Mouse (Mus musculus) urinary bladder, postnatal 36 days (tissue): ENCODE measurements at regions not wholly inside any gene's neighbourhood (a gene's known extent, or its start where the extent isn't known, plus 50 kb on each side); places are given as distances from the start of the nearest gene placed in this dataset.
A peak's percentile ranks its signal among the peaks of the same experiment; 100 is the strongest.

Source experiments
- DNase-seq, 2 experiments: peaks; one replicate each; pipeline ENCODE4 v3.0.0; 2022; ENCODE audit warnings: low spot score in 2 of 2, mixed read lengths in 1 of 2

DNA sequence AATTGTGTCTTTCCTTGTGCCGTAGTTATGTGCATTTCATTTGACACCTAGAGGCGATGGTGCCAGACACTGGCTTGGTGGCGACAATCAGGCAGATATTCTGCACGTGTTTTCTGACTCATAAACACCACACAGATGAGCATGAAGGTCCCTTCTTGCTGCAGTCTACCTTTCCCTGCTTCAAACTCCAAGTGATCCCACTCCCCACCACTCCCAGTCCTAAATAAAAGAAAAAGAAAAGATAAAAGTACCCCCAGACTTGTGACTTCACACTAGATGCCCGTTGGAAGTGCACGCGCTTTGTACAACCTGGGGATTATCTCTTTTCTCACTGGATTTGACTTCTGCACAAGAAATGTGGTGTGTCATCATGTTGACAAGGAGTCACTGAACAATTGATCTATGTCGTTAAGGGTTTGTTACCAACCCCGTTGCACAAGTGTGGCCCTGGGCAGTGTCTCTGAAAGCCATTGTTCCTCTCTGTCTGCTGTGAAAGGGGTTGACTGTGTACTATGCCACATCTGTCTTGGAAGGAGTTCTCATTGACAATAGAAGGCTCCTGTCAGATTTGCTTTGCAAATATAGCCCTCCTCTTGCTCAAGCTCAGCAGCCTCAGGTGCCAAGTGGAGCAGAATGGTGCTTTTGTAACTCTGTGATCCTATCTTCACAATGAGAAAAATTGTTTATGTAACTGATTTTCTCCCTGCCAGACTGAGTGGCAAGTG lies 140.1 kb downstream of the Ppp4r2 start:
- no peak for DNase-seq

DNA sequence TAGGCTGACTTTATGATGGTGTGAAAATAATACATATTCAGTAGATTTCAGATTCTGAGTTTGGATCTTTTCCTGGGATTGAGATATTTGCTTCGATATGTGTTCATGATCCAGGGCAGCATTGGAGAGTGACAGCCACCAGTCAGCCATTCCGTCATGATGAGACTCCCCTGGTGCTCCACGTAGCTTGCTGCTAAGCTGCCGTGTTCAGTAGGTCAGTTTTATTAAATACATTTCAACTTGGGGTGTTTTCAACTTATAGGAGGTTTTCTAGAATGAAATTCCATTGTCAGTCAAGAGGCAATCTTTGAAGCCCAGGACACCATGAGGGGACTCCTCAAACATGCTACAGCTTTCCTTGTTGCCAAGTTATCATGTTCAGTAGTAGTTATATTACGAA lies 141.3 kb downstream of the Ppp4r2 start:
- no peak for DNase-seq

DNA sequence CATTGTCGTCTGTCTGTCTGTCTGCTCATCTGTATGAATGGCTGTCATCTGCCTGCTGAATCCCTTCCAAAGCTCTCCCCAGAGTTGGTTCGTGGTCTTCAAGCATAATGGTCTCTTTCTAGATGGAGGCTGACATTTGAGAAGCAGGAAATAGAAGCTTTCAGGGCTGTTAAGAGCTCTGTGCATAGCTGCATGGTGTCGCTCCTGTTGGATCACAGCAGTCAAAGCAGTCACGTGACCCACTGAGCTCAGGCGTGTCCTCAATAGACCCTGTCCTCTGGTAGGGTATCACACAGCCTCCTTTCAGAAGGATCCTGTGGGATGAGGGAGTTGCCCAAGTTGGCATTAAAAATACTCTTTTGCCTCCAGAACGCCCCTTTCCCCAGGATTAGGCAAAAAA lies 142.4 kb downstream of the Ppp4r2 start:
- no peak for DNase-seq

DNA sequence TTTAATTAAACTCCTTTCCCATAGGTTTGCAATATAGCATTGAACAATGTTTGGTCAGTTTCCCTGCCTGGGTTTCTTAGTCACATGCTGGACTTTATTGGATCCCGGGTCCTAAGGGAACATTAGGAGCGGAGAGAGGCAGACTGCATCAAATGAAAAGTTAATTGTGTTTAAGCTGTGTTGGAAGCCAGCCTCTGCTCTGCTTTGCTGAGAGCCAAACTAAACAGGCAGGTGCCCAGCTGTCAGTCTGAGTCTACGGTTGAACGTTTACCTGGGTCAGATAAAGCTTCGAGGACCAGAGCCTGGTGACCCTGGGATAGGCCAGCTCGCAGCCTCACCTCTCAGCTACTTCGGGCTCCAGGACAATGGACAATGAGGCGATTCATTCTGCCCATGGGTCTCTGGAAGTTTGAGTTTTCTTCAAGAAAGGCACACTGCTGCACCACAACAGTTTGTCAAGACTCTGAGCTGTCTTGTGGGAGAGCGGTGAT lies 143.8 kb downstream of the Ppp4r2 start:
- peak in 1 of 2 experiments; percentile 3 for DNase-seq

DNA sequence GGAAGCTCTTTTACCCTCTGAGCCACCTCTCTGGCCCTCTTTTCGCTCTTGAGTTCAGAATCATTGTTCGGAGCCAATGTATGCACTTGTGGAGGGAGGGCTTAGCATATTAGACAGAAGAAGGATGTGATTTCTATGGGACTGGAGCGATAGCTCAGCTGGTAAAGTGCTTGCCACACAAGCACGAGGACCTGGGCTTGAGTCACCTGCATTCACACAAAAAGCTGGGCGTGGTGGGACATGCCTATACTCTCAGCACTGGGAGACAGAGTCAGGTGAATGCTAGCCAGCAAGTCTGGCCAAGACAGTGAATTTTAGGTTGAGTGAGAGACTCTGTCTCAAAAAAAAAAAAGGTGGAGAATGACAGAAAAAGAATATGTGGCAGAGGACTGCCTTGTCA lies 144.7 kb downstream of the Ppp4r2 start:
- DNase-seq, result no peak

DNA sequence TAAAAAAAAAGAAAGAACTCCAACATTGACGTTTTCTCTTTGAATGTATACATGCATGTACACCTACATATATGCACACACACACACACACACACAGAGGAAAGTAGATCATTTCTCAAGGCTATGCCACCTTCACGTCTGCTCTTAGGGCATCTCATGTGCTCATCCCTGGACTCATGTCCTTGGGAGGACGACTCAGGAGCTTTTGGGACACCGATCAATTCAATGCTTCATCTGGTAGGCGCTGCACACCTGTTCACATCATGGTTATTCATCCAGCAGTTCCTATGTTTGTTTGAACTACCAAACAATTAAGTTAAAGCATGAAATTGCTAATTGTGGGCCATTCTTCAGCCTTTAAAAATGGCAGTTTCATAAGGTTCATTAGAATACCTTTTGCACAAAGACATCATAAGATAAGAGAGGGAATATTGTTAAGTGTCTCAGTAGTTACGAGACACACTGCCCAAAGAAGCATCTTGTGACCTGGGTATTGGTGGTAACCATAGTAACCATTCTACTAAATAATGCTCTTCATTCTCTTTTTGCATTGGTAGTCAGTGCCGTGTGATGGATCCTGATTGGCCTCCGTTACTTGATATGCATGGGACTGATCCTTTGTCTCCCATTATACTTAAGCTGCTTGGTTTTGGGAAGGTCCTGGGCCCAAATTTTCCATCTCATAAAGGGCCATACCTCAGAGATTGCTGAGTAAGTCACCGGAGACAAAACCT lies 145.5 kb downstream of the Ppp4r2 start:
- DNase-seq, result no peak

DNA sequence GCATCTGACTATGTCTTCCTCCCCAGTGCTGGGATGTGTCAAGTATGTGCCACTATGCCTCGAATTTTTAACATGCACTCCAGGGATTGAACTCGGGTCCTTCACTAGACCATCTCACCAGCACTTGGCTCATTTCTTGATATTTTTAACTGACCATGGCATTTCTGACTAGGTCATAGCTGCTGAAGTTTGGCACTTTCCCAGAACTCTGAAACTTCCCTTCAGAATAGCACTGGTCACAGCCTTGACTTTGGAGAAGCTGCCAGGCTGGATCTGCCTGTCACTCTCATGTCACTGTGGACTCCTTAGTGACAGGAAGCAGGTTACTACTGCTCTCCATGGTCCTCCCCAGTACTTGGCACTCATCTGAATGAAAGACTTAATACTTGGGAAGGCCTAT lies 146.7 kb downstream of the Ppp4r2 start:
- no peak for DNase-seq

DNA sequence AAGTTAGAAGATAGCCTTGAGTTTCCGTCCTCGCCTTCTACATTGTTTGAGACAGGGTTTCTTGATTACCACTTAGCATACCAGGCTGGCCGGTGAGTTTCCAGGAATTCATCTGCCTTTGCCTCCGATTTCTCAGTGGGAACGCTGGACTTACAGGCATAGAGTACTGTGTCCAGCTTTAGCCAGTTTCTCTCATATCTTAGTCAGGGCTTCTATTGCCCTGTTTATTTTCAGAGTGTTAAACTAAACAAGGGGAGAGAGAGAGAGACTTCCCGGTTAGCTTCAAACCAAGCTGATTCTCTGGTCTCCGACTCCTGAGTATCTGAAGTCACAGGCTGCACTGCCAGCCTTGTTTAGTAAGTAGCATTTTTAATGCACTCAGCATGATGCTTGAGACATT lies 151.4 kb downstream of the Ppp4r2 start:
- DNase-seq, result no peak

DNA sequence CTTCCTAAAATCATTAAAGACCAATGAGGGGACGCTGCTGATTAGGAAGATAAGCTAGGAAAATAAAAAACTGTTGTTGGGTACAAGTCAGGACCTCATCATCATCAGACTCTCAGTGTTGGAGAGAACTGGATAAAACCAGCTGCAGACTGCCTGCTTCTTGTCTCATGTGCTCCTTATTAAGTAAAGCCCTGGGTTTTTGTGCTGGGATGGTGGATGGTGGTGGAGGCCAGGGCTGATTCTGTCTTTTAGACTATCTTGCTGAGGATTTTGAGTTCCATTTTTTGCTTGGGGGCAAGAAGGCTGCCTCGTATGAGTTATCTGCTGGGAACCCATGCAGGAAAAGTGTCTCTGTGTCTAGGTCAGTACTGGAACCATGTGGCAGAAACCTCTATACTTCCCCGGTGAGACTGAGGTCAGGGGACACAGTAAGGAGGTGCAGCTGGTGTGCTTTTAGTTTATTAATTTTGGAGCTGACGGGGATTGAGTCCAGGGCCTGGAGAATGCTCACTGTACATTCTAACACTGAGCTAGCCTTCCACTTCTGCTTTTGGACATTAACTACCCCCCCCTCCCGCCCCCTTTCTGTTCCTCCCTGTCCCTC lies 152.0 kb downstream of the Ppp4r2 start:
- DNase-seq, result no peak

DNA sequence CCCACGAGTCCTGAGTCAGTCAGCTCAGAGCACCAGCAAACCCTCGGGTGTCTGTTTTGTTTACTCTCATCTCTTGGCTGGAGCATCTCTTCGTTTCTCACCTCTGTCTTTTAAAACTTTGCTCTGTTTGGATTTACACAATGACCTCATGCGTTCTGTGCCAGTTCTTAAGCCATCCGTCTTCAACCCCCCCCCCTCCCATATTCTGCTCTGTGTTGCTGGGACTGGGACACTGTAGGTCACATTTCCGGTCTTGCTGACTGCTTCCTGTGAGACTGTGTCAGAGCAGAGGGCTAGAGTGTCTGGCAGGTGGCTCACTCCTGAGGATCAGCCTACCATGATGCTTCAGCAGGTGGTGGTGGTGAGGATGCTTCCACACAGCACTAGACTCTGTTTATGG lies 155.1 kb downstream of the Ppp4r2 start:
- DNase-seq, result no peak

DNA sequence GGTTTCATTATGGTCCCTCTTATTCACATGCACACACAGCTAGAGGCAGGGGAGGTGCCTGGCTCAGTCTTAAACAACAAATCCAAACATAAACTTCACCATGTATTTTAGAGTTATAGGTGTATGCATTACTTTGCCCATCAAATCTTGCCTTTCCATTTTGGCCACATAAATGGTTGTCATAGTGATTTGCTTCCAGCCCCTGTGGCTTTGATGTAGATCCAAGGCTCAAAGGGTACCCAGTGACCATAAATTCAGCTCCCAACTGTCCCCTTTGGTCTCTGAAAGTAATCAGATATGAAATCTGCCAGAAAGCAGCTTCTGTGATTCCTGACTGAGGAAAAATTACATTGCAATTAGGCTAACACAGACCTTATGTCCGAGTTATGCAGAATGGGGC lies 160.0 kb downstream of the Ppp4r2 start:
- DNase-seq, result no peak

DNA sequence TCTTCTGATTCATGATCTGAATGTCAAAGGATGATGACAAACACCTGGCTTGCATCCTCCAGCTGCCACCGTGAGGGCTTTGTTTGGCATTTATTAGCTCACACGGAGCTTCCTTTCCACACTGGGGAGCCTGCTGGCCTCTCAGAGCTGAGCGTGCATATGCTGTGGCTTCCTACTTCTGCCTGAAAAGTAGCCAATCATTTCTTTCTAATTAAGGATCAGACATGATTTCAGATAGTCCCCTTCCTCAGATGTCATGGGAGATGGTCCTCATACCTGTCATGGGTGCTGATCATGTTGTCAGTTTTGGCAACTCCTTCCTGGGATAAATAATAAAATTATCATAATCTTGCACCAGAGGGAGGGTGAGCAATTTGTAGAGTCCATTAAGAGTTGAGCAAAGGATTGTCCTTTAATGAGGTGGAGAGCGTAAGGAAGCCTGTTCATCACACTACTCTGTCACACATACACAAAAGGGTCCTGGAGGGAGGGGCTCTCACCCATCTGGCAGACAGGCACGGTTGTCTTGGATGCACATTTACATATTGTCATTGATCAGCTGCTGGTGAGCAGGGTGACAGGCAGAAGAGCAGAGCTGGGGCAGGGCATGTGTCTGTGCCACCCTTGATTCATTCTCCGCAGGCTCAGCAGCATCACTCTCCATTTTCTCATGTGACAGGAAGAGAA lies 162.6 kb downstream of the Ppp4r2 start:
- DNase-seq, result no peak

DNA sequence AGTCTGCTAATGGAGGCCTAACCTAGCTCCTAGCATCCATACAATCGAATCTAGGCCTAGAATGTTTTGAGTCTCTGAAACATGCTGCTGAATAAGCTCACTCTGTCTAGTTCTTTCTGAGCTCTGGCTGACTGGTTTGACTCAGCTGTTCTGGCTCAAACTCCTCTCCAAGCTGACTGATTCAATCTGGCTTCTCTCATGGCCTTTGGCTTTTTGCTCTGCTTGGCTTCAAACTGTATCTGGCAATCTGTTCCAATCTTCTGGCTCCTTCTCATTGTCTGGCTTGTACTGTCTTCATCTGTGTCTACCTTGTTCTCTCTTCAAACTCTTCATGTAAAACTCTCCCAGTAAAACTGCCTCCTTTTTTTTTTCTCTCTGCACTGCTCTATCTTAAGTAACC lies 164.9 kb downstream of the Ppp4r2 start:
- no peak for DNase-seq

DNA sequence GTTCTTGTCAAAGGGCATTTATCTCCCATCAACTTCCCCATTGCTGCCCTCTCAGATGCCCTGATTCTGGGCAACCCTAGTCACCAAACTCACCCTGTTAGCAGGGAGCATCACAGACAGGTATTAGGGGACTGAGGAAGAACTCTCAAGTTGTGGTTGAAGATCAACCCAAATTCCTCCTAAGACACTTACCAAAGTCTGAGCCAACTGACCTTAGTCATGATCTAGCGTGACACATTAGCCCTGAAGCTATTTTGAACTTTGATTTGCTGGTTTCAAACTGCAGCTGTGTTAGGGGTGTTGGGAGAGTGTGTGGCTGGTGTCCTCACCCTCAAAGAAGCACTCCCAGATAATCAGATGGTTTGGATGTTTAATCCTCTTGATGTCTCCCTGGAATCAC lies 170.5 kb downstream of the Ppp4r2 start:
- DNase-seq, result no peak

DNA sequence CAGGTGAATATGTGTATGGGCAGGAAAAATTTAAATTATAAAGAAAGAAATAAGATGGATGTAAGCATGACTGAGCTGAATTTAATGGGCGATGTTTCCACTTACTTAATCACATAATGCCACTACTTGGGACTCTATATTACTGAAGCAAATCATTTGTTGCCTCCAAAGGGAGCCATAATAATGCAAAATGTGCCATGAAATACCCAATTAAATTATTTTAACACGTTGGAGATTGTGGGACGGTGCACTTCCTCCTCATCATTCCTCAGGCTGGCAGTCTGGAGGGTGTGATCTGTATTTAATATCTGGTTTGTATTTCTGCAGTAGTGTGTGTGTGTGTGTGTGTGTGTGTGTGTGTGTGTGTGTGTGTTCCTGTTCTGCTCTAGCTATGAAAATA lies 188.2 kb downstream of the Ppp4r2 start:
- DNase-seq, result no peak

DNA sequence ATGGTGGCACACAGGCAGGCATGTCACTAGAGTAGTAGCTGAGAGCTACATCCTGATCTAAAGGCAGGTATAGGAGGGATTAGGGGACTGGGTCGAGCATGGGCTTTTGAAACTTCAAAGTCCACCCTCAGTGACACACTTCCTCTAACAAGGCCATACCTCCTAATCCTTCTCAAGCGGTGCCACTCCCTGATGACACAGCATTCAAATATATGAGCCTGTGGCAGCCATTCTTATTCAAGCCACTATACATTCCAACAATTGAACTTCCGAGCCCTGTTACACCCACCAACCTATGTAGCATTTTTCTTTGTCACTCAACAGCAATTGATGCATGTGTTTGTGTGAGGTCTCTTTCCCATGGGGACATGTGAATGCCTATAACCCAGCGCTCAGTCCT lies 192.4 kb downstream of the Ppp4r2 start:
- no peak for DNase-seq

DNA sequence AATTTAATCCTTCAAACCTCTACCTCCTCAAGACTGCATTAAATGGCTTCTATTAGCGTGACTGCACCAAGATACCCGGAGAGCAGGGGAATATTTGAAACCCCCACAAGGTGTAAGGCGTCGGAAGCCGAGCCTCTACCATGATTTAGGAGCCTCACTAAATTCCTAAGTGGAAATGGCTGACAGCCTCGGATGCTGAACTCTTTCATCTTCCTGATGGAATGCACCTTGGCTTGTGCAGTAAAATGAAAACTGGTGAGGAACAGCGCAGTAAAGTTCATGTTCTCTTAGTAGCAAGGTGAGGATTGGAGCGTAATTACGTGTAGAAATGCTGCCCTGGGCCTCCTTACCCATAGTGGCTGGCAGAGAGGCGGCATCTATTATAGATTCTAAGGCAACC lies 194.0 kb downstream of the Ppp4r2 start:
- DNase-seq, result no peak

DNA sequence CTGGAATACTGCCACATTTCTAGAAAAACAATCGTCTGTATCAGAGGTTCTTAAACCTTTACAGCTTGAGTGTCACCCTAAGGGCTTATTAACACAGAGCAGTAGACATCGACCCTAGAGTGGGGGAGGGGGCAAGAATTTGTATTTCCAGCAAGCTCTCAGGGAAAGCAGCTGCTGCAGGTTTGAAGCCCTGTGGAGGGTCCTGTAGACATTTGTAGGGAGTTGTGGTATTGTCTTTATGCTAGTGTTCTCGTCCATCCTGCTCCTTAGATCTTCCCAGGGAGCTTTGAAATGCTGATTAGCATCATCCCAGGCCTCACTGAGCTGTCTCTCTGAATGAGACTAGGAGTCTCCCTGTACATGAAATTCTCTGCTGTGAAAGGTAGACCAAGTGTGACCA lies 196.0 kb downstream of the Ppp4r2 start:
- no peak for DNase-seq

DNA sequence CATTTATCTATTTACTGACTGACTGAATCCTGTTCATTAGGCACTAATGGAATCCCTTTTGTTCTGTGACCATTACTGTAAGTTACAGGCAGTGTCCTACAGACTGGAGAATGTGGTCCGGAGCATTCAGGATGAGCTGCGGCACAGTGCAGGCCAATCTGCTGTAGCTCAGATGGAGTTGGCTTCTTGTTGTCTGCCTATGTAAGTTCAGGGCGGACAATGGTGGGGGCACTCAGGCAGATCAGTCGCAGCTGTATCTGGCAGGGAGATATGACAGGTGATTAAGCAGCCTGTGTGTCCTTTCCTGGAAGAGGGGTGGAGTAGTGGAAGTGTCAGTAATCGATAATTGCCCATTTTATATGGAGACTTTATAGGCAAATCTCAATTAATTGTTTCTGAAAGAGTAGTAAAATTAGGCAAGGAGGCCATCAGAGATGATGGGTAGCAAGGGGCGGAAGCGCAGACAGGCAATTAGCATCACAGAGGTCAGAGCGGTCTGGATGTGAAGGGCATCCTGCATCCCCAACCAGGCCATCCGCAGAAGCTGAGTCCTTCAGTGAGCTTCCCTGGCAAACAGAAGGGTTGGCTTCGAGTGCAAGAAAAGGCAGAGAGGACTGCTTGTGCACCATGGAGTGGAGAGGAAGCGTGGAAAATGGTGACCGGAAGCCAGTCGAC lies 197.2 kb downstream of the Ppp4r2 start:
- DNase-seq, result no peak

DNA sequence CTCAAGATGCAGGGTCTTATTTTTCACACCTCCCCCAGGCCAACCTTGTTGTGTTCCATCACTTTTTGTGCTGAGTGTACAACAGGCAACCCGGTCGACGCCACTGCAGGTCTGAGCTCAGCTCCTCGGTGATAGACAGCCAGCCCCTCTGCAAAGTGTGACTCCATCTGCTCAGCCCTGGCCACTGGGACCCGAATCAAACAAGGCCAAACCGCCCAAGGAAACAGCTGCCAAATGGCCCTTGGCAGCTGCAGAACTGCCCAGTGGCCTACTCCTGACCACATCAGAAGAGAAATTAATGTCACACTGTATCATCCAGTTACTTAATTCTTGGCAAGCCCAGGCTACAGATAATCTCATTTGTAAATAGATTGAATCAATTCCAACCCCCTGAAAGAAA lies 213.3 kb downstream of the Ppp4r2 start:
- peak in 1 of 2 experiments; percentile 28 for DNase-seq

DNA sequence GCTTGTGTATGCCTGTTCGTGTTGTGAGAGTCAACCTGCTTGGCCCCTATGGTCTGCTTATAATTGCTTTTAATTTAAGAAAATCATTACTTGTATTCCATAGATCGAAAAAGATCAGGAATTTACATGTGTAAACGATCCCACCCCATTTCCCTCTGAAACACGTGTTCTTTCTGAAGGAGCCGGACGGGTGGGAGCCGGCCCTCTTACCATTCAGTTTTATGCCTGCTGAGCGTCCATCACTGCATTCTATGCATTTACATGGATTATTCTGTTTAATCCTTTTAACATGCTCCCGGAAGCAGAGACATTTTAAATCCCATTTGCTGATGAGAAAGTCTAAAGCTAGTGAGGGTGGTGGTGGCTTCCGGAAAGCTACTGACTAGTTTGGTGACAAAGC lies 213.8 kb downstream of the Ppp4r2 start:
- DNase-seq, result no peak

DNA sequence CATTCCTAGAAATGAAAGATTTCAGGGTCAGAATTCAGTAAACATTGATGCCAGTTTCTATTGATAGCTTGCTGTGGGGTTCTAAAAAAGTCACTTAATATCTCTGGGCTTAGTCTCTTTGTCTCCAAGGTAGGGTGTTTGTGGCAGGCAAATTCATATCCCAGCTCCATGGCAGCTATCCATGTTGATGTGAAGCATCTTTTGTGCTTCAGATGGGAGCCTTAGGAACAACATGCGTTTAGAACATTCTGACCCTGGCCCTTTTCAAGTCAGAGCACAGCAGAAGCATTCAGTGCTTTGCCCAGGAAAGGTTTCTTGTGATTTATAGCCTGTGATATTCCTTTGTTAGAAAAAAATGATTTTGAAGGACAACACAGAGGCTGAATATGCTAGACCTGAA lies 215.0 kb downstream of the Ppp4r2 start:
- no peak for DNase-seq
